Mouse (Mus musculus): ENCODE results near the gene Cntln.

GRCm38 (mm10) chr4:85161156-85161555, 277.0 kb downstream of the Cntln start:
- TF ChIP-seq CTCF (IDR thresholded peaks at IDR 0.05; ENCODE audit: low read depth) (no peak), EP300 (IDR thresholded peaks at IDR 0.05; ENCODE audit: low read depth) (no peak)

Data from liver, postnatal 0 days (tissue).